Mouse (Mus musculus) thymus, adult 2 months (tissue): Measurements from ENCODE around the gene Dgki.

Source experiments
- CTCF ChIP-seq: fragments of 200-500 bp; IDR thresholded peaks from 2 replicates; pipeline ENCODE4 v1.5.1; 2012; ENCODE audit warnings: mild to moderate bottlenecking, control low read depth, low read length, moderate library complexity, borderline replicate concordance; ENCODE audit not compliant: control insufficient read depth, poor library complexity, insufficient read depth; ENCODE audit errors: extremely low read depth
- POLR2A ChIP-seq: fragments of 200-500 bp; IDR thresholded peaks from 2 replicates; pipeline ENCODE4 v1.6.1; 2012; ENCODE audit warnings: mild to moderate bottlenecking, low read length, control low read depth, moderate library complexity; ENCODE audit not compliant: control insufficient read depth, poor library complexity, insufficient read depth; ENCODE audit errors: extremely low read depth

DNA sequence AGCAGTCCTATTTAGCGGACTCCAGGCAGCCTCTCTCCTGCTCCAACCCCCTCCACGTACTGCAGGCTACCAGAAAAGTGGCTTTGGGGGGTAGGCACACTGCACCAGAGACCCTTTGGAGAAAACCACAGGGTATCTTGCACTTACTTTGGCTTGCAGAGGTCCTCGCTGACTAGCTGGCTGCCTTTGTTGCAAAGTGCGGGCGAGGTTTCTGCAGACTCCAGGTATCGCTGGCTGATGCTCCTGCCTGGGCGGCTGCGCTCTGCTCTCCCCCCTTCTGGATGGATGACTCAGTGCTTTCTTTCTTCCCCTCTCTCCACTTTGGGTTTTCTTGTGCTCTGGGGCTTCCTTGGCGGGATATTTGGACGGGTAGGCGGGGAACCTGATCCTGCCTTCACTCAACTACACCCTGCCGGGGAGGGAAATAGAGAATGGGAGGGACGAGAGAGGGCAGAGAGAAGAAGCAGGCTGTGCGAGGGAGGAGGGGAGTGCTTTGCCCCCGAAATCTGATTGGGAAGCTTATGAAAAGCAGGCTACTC lies 490.2 kb downstream of the Dgki start, which contains the start of gene Ptn:
- TF ChIP-seq CTCF (no peak), POLR2A (no peak)
